Mouse (Mus musculus) stomach, postnatal 0 days (tissue): Measurements from ENCODE around the gene Nt5c1a.

Experiments used
- CTCF ChIP-seq: IDR thresholded peaks from 2 replicates; pipeline ENCODE4 v1.5.1; 2016; ENCODE audit warnings: antibody characterized with exemption, low read depth, mild to moderate bottlenecking, moderate library complexity
- EP300 ChIP-seq: optimal IDR thresholded peaks from 2 replicates; pipeline ENCODE3; 2016; ENCODE audit warnings: antibody characterized with exemption

DNA sequence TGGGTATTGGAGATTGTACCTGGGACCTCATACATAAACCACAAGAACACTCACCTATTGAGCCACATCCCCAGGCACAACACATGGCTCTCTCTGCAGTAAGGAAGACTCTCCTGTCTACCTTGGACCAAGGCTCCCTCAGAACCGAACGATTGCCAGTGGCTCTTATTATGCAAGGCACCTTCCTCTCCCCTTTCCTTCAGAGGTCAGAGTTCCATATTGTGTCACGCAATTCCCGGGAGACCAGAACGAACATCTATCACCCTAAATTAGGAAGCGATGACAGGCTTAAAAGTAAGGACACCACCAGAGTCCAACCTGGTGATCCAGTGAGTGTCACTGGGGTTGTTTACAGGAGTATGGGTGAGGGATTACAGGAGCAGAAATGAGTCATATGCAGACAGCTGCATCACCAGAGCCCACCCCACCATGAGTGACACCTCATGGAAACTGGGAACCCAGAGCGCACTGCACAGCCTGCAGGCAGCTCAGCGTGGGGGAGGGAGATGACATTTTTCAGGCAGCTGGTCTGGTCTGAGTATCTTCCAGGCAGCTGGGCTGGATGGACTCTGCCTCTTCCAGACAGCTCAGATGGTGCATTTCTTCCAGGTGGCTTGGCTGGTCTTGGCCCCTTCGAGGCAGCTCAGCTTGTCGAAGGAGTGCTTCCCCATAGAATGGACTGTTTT, 24.6 kb downstream of the Nt5c1a start:
- no peak for TF ChIP-seq EP300
- TF ChIP-seq CTCF, result no peak
